In the genomic region with DNA sequence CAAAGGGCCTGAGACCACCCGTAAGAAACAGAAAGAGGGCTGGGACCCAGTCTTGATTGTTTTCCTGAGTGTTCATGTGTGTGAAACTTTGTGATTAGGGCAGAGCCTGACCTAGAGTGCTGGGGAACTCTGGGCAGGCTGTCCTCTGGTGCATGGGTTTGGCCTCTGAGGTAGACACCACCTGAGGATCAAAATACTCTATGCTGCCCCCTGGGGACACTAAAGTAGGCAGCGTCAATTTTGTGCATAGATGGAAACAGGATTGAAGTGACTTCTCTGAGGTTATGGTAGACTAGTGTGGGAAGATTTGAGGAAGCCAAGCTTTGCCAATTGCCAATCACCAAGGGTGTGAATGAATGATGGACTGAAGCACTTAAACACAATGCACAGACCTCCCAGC, we compare ENCODE assay signal across 15 mouse cellular contexts. TPM values are rescaled to one million over a fixed set of nuclear protein-coding genes. Genes with fewer than 3 reads are reported as not detected.
DNase-seq lines count a peak whose midpoint lies in the region; ATAC-seq and TF ChIP-seq lines count a peak whose summit lies in the region.
"Had no signal": no experiment of that assay in that cellular context is flagged by ENCODE, and none has a peak within 500 bp of the region (broad histone marks: within the 10 kb centered on the region; RNA-seq: fewer than 3 reads in every experiment).

No protein-coding gene starts in this region.

- no peak for TF ChIP-seq EP300 in heart, postnatal 0 days (IDR thresholded peaks at IDR 0.05; ENCODE audit: low read depth)

- TF ChIP-seq POLR2A in thymus, adult 2 months (IDR thresholded peaks at IDR 0.05; ENCODE audit: control insufficient read depth, extremely low read depth, insufficient read depth, low read length, poor library complexity): no peak

- no peak overlapping the region for H3K4me2 ChIP-seq in heart, postnatal 0 days (ENCODE audit: low read depth, low read length)
- H3K4me2 ChIP-seq: liver, embryonic 13.5 days; midbrain, embryonic 13.5 days; neural tube, embryonic 15.5 days had no signal

- H3K27ac ChIP-seq in heart, postnatal 0 days (ENCODE audit: low read depth): no peak overlapping the region
- no peak overlapping the region for H3K27ac ChIP-seq in thymus, adult 2 months (ENCODE audit: control insufficient read depth, insufficient read depth, low read length)
- H3K27ac ChIP-seq: liver, embryonic 13.5 days; midbrain, embryonic 13.5 days; neural tube, embryonic 15.5 days had no signal

- H3K9me3 ChIP-seq in heart, postnatal 0 days (replicated peaks; ENCODE audit: control insufficient read depth, low read length): no peaks in the 10 kb centered on the region
- H3K9me3 ChIP-seq: liver, embryonic 13.5 days; midbrain, embryonic 13.5 days; neural tube, embryonic 15.5 days had no signal

- peak; percentile 24 for TF ChIP-seq CTCF in heart, postnatal 0 days (IDR thresholded peaks at IDR 0.05; ENCODE audit: low read depth)
- TF ChIP-seq CTCF in thymus, adult 2 months (IDR thresholded peaks at IDR 0.05; ENCODE audit: borderline replicate concordance, control insufficient read depth, extremely low read depth, insufficient read depth, low read length, poor library complexity): no peak

- 64% methylated on average over 2 of the region's 2 CpGs for WGBS in heart, postnatal 0 days
- WGBS in thymus, adult 2 months: 64% methylated on average over 2 of the region's 2 CpGs

- no peaks in the 10 kb centered on the region for H3K4me1 ChIP-seq in heart, postnatal 0 days (ENCODE audit: control insufficient read depth, insufficient read depth)
- peaks cover 4% of the 10 kb centered on the region; the same call in 1 of the 2 replicates for H3K4me1 ChIP-seq in thymus, adult 2 months (replicated peaks; ENCODE audit: control insufficient read depth, insufficient read depth, low read length)
- H3K4me1 ChIP-seq: midbrain, embryonic 13.5 days; neural tube, embryonic 15.5 days had no signal

- H3K36me3 ChIP-seq in heart, postnatal 0 days (replicated peaks; ENCODE audit: control insufficient read depth, insufficient read depth, low read length): peaks cover 31% of the 10 kb centered on the region
- peaks cover 34% of the 10 kb centered on the region for H3K36me3 ChIP-seq in thymus, adult 2 months (ENCODE audit: control insufficient read depth, insufficient read depth, low read length)

- no peak for DNase-seq in heart, postnatal 0 days (ENCODE audit: low spot score)
- DNase-seq in heart, adult 8-10 months (ENCODE audit: low spot score): no peak
- DNase-seq in thymus, adult 2 months: peak; percentile 38
- no peak for DNase-seq in thymus, postnatal 36 days
- DNase-seq in cerebellum, adult 11 months: no peak
- no peak for DNase-seq in frontal cortex, postnatal 25 days (ENCODE audit: low spot score in 2 of 2)
- DNase-seq in embryo, embryonic 9.5 days (ENCODE audit: extremely low spot score): no peak
- DNase-seq: adrenal gland, postnatal 36 days; cerebellum, postnatal 10 days; gastrocnemius, postnatal 14 days; liver, embryonic 13.5 days had no signal

- H3K9ac ChIP-seq in heart, postnatal 0 days (replicated peaks; ENCODE audit: low read depth, low read length): no peak overlapping the region
- H3K9ac ChIP-seq: liver, embryonic 13.5 days; midbrain, embryonic 13.5 days; neural tube, embryonic 15.5 days had no signal

- no peaks in the 10 kb centered on the region for H3K27me3 ChIP-seq in heart, postnatal 0 days (ENCODE audit: control insufficient read depth, insufficient read depth, low read length)
- H3K27me3 ChIP-seq in thymus, adult 2 months (ENCODE audit: control insufficient read depth, insufficient read depth, low read length): no peaks in the 10 kb centered on the region
- H3K27me3 ChIP-seq: liver, embryonic 13.5 days; midbrain, embryonic 13.5 days; neural tube, embryonic 15.5 days had no signal

- ATAC-seq in heart, postnatal 0 days (ENCODE audit: insufficient read depth, low read depth): no peak
- ATAC-seq in hematopoietic stem cell, adult 5-6 weeks (replicated peaks in 1 of 2; ENCODE audit: insufficient read depth in 1 of 2, low FRiP score in 2 of 2, low TSS enrichment in 1 of 2, low read depth in 1 of 2, poor library complexity in 2 of 2, severe bottlenecking in 2 of 2): peak; percentile 30 to 63; a peak in 2 of 4 replicates
- ATAC-seq: intestine, embryonic 16.5 days; midbrain, embryonic 13.5 days had no signal

- H3K4me3 ChIP-seq in heart, postnatal 0 days (ENCODE audit: low read depth, low read length): no peak overlapping the region
- no peak overlapping the region for H3K4me3 ChIP-seq in thymus, adult 2 months (ENCODE audit: control insufficient read depth, insufficient read depth, low read length)
- H3K4me3 ChIP-seq: liver, embryonic 13.5 days; midbrain, embryonic 13.5 days; neural tube, embryonic 15.5 days had no signal

RNA-seq across cellular contexts. Expression of a gene that starts 7.1 kb away (rescaled TPM):
- total RNA-seq in heart, postnatal 0 days (2014; rRNA removed; ENCODE audit: low replicate concordance): 66.6 and 87.2 TPM in 2 replicates
- 33.5 and 36.9 TPM in 2 replicates for polyA plus RNA-seq in heart, postnatal 0 days (2015; fragmentation: Nextera tagmentation; extraction: Ambion mirVana)
- 10 to 100 TPM; 43.6 to 51.3 (median 46.9) TPM for total RNA-seq in heart, adult 8-10 months (2022)
- 31.9 and 39.9 TPM in 2 replicates for polyA plus RNA-seq in thymus, adult 2 months (2012; rRNA removed)
- 12.4 and 12.7 TPM in 2 replicates for total RNA-seq in hematopoietic stem cell, adult 5-6 weeks (2017)

RNA-seq across cellular contexts. Expression of a gene that starts 7.2 kb away (rescaled TPM):
- total RNA-seq in heart, postnatal 0 days (2014; rRNA removed; ENCODE audit: low replicate concordance): 264 and 335 TPM in 2 replicates
- 205 and 210 TPM in 2 replicates for polyA plus RNA-seq in heart, postnatal 0 days (2015; fragmentation: Nextera tagmentation; extraction: Ambion mirVana)
- total RNA-seq in heart, adult 8-10 months (2022): 10 to 100 TPM; 57.1 to 66.2 (median 60.4) TPM
- 465 and 584 TPM in 2 replicates for polyA plus RNA-seq in thymus, adult 2 months (2012; rRNA removed)
- total RNA-seq in hematopoietic stem cell, adult 5-6 weeks (2017): 19.0 and 49.2 TPM in 2 replicates

RNA-seq across cellular contexts. Expression of a gene that starts 24.3 kb away (rescaled TPM):
- 14.7 and 15.9 TPM in 2 replicates for total RNA-seq in heart, postnatal 0 days (2014; rRNA removed; ENCODE audit: low replicate concordance)
- 7.8 and 8.6 TPM in 2 replicates for polyA plus RNA-seq in heart, postnatal 0 days (2015; fragmentation: Nextera tagmentation; extraction: Ambion mirVana)
- total RNA-seq in heart, adult 8-10 months (2022): 1 to 10 TPM; 5.3 to 6.7 (median 5.9) TPM
- polyA plus RNA-seq in thymus, adult 2 months (2012; rRNA removed): 105 and 119 TPM in 2 replicates
- 8.4 and 19.1 TPM in 2 replicates for total RNA-seq in hematopoietic stem cell, adult 5-6 weeks (2017)

RNA-seq across cellular contexts. Expression of a gene that starts 44.0 kb away (rescaled TPM):
- 25.8 and 49.6 TPM in 2 replicates for total RNA-seq in heart, postnatal 0 days (2014; rRNA removed; ENCODE audit: low replicate concordance)
- 33.8 and 37.7 TPM in 2 replicates for polyA plus RNA-seq in heart, postnatal 0 days (2015; fragmentation: Nextera tagmentation; extraction: Ambion mirVana)
- total RNA-seq in heart, adult 8-10 months (2022): 10 to 100 TPM in 1 of 4 experiments, 1 to 10 TPM in 3; 7.6 to 12.5 (median 9.4) TPM
- 11.0 and 14.7 TPM in 2 replicates for polyA plus RNA-seq in thymus, adult 2 months (2012; rRNA removed)
- total RNA-seq in hematopoietic stem cell, adult 5-6 weeks (2017): not detected in 2 replicates

RNA-seq across cellular contexts. Expression of a gene that starts 59.9 kb away (rescaled TPM):
- 5.8 and 10.7 TPM in 2 replicates for total RNA-seq in heart, postnatal 0 days (2014; rRNA removed; ENCODE audit: low replicate concordance)
- polyA plus RNA-seq in heart, postnatal 0 days (2015; fragmentation: Nextera tagmentation; extraction: Ambion mirVana): 23.2 and 25.7 TPM in 2 replicates
- 10 to 100 TPM; 51.7 to 73.3 (median 59.8) TPM for total RNA-seq in heart, adult 8-10 months (2022)
- polyA plus RNA-seq in thymus, adult 2 months (2012; rRNA removed): 9.7 and 10.9 TPM in 2 replicates
- 6.4 and 8.2 TPM in 2 replicates for total RNA-seq in hematopoietic stem cell, adult 5-6 weeks (2017)
